Mouse (Mus musculus) urinary bladder, postnatal 36 days (tissue): ENCODE results near the gene Trim28.

Source experiments
- DNase-seq, 2 experiments: peaks; one replicate each; pipeline ENCODE4 v3.0.0; 2022; ENCODE audit warnings: low spot score in 2 of 2, mixed read lengths in 1 of 2

The Trim28 gene

DNA sequence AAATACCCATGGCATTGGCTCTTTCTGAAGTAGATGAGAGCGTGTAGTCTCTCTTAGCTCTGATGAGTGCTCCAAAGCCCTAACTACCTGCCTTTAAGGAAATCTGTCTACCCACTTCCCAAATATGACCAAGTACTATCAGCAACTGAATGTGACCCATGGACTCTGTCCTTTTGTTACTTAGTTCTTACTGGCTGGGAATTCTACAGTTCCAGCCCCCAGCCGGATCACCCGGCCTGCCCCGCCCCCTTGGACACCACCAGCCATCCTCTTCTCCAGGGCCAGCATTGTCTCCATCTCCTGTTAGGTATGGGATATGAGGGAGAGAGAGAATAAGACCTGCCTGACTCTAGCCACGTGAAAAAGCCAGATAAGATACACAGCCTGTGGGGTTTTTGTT is 861 bp upstream of the Trim28 start, which contains the start of gene Slc27a5:
Gene Slc27a5 (minus strand): TSS at position 140 of the 400 bp plus-strand sequence.
- no peak for DNase-seq

DNA sequence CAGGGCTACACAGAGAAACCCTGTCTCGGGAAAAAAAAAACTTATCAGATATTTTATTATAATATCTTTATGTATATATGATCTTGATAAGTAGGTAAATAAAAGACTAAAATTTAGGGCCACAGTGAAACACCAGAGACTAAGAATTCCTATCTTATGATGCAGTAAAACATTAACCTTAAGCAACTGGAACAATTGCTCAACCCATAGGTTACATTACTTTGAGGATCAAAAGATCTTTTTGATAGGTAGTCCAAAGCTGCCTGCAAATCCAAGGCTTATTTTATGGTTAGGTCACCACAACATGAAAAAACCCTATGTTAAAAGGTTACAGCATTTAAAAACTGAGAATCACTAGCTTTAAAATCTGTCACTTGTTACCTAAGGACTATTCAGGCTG is 2.7 kb downstream of the Trim28 start:
- DNase-seq = no peak

DNA sequence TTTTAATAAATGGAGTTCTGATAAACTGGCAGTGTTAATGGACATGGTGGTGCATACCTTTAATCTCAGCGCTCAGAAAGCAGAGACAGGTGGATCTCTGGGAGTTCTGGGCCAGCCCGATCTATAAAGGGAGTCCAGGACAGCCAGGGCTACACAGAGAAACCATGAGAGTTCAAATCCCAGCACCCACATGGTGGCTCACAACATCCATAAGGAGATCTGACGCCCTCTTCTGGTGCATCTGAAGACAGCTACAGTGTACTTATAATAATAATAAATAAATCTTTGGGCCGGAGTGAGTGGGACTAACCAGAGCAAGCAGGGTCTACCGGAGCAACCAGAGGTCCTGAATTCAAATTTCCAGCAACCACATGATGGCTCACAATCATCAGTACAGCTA is 4.5 kb downstream of the Trim28 start:
- no peak for DNase-seq

DNA sequence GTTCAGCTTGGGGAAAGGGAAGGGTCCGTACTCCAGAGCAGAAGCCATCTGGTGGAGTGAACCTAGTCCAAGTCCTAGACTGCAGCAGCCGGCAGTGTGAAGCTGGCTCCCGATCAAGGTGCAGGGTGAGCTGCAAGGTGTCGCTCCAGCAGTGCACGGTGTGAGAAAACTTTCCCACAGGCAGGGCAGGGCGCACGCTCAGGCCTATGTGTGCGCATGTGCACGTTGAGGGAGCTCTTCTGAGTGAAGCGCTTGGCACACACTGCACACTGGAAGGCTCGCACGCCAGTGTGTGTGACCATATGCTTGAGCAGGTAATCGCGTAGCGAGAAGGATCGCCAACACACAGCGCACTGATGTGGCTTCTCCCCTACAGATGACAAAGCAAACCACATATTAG is 7.1 kb downstream of the Trim28 start:
- no peak for DNase-seq

DNA sequence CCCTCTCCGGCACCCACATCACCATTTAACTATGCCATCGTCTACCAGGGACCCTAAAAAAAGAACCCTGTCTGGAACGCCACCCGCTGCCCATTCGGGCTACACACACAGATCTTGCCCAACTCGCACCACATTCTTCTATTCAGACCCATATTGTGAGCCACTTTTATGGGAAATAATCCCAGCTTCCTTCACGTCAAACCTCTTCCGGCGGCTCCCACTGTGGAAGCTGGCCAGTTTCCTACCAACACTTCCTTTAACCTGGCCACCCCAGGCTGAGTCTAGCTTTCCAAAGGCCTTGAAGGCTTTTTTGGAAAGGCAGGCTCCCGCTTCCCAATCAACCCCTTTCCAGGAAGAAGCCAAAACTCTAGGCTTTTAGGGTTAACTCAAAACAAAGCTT is 7.6 kb downstream of the Trim28 start:
- DNase-seq = no peak

DNA sequence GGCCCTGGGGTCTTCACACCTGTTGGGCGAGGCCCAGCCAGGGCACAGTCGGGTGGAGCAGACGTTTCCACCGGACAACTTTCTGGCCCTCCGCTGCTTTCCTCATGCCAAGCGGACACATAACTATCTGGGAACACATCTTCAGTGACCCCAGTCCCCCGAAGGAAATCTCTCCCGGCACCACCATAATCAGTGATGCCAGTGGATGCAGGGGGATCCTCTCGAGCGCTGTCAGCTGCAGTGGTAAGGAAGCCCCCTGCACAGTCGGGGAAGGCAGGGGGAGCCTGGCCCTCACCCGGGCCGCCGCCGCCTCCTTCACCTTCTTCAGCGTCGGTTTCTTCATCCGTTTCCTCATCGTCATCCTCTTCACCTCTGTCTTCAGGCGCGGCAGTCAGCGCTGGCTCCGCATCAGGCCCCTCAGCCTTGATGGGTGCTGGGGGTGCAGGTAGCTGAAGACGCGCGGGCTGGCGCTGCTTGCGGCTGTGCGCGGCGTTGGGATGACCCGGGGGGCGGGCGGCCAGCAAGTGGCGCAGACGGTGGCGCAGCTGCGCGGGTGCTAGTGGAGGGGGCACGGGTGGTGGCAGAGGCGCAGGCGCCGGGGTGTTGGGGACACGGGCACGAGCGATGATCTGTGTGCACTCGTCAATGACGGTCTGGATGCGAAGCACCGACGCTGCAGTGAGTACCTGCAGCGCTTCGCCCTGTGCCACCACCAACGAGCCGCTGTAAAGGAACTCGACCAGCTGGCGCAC is 8.6 kb downstream of the Trim28 start:
- no peak for DNase-seq

DNA sequence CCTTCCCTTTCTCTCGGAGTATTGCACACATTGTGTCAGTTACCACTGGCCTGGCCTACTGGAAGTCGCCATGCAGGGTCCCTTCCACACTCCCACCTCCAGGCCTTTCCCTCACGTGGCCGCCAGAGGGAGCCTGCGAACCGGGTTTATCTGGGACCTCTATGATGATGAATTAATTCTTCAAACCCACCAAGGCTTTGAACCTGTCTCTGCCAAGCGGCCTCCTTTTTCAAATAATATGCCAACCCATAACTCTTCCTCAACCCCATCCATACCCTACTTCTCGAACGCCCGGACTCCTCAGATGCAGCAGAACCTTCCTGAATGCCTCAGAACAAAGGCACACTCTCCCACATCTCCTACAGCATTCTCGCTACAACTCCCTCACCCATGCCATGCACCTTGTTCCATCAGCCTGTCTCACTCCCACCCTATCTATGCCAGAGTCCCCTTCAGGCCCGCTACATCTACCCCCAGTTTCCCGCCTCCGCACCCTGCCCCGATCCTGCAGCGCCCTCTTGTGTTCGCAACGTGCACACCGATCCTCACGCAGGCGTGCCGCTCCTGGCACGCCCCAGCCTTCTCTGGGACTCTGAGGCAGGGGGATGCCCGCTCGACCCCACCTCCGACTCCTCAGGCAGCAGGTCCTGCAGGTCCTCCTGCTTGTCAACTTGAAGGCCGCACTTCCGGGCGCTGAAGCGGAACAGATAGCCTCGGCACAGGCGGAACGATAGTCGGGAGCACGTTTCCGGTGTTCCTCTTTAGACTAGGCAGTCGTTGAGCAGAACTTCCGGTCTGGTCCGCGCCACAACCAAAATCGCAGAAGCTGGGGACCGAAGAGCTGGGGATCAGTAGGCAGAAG is 10.5 kb downstream of the Trim28 start:
- peak; percentile 92 to 93 for DNase-seq

DNA sequence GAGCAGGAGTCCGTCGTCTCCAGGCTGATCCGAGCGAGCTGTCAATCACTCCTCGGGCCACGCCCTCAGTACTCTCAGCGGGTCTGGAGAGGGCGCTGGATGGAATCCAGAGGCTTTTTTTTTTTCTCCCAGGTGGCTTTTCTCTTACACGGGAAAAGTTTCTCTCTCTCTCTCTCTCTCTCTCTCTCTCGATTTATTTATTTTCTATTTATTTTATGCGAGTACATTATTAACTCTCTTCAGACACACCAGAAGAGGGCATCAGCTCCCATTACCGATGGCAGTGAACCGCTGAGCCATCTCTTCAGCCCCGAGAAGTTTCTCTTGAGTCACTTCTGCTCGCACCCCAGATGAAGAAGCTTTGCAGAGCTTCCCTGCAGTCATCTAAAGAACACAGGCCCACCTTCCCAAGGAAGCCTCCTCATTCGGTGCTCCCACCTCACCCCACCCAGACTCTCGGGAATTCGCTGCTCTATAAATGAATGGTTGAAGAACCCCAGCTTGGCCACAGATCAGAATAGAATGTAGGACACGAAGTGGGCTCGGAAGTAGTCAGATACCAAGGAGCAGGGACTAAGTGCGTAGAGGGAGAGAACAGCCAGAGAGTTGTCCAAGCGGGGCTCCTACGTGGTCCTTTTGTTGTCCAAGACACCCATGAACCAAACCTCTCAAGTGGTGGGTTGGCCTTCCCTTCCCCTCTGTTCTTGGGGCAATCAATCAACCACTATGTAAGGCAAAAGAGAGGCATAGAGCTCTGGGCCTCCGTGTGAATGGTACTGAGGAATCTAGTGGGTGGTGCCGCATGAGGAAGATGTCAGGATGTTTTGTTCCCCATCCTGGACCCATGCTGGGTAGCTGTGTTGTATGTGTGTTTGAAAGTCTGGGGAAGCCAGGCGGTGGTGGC is 11.3 kb downstream of the Trim28 start, which contains the start of gene Zbtb45:
Gene Zbtb45 (minus strand): TSS at position 30 of the 904 bp plus-strand sequence.
- no peak for DNase-seq

DNA sequence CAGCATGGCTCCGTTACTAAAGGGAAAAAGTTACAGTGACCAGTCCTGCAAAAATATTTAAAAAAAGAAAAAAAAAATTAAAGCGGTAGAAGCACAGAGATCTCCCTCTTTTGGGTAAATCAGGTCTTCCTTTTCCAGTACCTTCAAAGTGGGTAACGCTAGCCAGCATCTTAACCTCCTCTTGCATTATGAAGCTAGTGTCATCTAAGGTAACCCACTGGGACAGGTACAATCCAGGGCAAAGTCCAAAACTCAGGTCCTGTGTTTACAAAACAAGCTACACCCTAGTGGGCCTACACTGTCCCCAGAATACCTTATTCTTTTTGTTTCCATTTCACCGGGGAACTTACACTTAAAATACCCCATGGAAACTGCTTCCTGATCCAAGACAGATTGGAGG is 14.8 kb downstream of the Trim28 start:
- no peak for DNase-seq

DNA sequence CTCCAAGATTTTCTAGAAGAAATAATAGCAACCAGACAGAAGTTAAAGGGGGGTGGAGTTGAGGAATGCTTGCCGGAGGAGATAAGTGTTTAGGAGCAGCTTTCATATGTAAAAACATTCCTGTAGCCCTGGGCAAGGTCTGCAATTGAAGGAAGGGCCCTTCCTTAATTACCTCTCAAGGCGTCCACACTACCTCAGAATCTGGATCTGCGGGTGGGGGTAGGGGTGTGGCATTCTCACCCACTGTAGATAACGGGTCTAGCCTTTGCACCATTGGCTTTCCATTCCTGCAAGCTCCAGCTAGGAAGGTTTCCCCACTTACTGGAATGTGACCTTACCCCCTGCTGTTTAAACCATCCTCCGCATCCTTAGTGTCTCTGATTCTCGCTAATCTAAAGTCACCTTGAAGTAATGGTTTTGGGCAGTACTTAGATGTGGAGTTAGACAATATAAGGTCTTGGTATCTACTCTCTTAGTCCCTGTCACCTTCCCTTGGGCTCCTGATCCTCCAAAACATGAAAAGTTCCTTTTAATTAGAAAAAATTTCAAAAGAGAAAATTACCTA is 15.4 kb downstream of the Trim28 start:
- DNase-seq = no peak

DNA sequence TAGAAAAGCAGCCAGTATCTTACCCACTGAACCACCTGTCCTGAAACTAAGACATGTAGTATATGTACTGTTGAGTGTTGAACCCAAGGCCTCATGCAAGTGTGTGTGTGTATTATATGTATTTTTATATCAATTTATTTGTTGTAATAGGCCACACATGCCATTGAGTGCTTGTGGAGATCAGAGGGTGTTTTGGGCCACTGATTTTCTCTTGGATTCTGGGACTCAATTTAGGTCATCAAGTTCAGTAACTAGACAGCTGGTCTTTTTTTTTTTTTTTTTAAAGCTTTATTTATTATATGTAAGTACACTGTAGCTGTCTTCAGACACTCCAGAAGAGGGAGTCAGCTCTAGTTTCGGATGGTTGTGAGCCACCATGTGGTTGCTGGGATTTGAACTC is 16.3 kb downstream of the Trim28 start:
- DNase-seq = no peak

DNA sequence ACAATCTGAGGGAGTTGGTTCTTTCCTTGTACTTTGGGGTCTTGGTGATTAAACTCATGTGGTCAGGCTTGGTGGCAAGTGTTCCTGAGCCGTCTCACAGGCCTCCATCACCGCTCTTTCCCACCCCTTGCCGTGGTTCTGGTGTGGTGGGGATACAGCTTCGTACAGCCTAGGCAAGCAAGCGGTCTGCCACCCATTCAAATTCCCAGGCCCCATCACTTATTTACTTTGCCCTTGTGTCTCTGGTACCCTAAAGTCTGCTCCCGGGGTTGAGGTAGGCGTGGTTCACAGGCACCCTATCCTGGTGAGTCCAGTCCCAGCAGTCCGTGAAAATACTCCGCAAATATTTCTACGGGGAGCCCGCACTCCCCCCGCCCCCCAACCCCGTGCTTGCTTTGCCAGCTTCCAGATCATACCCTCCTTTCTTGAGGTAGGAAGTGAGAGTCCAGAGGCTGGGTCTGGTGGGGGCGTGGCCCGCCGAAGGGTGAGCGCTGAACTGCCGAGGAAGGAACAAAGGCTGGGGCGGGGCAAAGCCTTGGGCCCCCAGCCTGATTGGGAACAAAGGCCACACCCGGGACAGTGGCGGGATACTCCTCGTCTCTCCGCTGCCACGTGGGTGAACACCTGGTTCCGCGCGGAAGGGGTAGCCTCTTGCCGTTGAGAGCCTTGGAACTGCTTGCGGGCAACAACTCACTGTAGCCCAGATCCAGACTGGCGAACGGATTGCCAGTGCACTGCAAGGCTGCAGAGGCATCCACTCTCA is 24.0 kb downstream of the Trim28 start:
- DNase-seq = peak; percentile 69 to 81

DNA sequence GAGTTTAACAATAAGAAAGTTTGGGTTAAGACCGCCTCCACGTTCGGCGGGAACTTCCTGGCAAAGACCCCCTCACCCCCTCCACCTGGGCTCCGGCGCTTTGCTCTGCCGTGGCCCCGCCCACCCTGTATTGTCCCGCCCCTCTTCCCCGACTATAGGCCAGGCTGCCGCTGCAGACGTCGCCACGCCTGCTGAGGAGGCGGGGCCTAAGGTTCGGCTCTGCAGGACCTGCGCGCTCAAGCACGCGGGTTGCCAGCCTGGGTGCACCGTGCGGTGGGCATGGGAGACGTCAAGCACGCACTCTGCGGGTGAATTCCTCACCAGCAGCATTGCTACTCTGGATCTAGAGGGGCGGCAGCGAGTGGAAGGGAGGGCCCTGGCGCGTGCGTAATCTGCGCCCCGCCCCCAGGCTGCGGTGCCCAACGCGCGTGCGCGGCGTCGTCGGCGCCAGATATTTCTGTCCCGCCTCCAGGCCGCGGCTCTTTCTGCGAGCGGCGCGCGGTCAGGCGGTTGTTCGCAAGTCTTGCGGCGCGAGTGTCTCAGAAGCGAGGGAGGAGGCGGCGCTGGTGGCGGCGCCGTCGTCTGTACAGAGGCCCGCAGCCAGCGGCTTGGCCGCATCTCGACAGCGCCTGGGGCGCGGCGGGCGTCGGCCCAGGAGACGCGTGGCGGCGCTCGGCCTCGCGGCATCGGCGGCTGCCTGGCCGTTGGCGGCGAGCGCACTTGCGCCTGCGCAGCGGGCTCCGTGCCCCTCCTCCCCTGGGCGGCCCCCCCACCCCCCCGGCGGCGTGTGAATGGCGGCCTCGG is 25.2 kb downstream of the Trim28 start:
- DNase-seq = peak; percentile 90 to 91

DNA sequence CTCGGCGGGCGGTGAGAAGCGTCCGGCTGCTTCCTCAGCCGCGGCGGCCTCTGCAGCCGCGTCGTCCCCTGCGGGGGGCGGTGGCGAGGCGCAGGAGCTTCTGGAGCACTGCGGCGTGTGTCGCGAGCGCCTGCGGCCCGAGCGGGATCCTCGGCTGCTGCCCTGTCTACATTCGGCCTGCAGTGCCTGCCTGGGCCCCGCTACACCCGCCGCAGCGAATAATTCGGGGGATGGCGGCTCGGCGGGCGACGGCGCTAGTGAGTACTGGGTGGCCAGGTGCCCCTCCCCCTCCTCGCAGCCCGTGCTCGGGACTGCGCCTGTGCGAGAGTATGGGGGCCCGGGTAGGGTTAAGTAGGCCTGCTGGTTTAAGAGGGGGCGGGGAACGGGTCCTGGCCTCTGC is 25.9 kb downstream of the Trim28 start:
- peak; percentile 55 to 68 for DNase-seq

DNA sequence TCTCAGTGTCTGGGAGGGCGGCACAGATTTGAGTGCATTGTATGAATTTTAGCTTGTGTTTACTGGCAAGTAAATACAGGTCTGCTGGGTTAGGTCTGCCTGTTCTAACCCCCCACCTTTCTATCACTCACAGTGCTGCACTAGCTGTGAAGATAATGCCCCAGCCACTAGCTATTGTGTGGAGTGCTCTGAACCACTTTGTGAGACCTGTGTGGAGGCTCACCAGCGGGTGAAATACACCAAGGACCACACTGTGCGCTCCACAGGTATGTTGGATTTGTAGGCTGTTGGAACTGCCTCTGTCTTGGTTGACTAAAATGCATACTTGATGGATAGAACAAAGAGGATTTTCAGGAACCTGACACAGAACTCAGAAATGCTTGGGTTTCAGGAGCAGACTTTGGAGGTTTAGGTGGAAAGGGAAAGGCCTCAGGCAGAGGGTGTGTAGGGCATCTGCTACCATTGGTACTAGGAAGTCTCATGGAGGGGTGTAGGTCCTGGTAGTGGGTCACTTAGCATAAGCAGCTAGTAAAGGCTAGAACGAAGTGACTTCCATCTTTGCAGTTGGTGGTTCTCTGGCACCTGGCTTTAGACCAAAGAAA is 26.7 kb downstream of the Trim28 start:
- DNase-seq = no peak

DNA sequence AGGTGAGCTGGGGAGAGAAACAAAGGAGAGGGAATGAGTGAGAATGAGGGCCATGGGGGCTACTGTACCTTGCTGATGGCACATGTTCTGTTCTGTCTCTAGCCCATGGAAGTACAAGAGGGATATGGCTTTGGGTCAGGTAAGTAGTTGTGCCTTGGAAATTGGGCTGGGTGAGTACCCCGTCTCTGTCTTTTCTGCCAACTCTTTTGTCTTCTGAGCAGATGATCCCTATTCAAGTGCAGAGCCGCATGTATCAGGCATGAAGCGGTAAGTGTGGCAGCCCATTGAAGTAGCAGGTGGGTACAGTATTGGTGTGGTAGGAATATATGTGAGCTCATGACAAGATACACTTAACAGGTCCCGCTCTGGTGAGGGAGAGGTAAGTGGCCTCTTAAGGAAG is 30.1 kb downstream of the Trim28 start:
- no peak for DNase-seq

DNA sequence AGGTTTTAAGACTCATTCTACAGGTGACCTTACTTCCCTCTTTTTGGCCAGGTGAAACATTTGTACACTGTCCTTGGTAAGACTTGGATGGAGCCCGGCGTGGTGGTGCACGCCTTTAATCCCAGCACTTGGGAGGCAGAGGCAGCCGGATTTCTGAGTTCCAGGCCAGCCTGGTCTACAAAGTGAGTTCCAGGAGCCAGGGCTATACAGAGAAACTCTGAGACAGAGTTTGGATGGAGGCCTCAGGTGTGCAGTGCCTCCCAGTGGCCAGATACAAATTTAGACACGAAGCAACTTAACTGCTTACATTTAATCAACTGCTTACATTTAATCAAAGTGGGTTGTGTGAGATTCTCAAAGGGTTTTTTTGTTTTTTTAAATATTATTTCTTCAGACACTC is 32.2 kb downstream of the Trim28 start:
- no peak for DNase-seq

DNA sequence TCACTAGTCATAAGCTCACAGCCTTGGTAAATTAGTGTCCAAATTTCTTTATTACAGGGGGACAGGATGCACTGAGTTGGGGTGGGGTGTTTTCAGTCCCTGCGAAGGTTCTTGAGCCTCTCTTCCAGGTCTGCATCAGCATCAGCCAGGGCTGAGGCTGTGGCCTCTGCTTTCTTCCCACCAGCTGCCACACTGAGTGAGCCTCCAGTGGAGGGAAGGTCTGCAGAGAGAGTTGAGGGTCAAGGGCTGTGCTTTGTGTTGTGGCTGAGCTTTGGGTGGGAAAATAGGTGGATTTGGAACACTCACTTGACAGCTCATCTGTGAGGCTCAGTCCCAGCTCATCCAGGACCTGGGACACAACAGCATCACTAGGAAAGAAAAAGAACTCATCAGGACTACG is 33.1 kb downstream of the Trim28 start:
- no peak for DNase-seq

DNA sequence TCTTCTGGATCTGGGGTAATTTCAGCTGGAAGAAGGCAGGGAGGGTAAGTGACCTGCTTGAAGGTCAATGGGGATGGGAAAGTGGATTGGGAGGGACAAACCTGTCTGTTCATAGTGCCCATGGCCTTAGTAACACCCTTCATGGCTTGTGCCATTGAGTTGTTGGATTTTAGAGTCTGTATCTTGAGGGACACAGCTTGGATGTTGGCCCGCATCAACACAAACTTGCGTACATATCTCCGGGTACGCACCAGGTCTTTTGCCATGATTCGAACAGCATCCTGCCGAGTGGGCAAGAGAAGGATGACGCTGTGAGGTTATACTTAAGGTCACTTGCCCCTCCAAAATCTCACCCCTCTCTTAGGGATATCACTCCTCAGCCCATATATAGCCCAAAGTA is 33.6 kb downstream of the Trim28 start:
- DNase-seq = no peak
